Mouse (Mus musculus) layer of hippocampus, adult 11-12 months (tissue): ENCODE measurements around the gene Vars2.

Experiments
- DNase-seq: peaks from one replicate; pipeline ENCODE4 v3.0.0; 2022; ENCODE audit warnings: low spot score

Vars2 gene

DNA sequence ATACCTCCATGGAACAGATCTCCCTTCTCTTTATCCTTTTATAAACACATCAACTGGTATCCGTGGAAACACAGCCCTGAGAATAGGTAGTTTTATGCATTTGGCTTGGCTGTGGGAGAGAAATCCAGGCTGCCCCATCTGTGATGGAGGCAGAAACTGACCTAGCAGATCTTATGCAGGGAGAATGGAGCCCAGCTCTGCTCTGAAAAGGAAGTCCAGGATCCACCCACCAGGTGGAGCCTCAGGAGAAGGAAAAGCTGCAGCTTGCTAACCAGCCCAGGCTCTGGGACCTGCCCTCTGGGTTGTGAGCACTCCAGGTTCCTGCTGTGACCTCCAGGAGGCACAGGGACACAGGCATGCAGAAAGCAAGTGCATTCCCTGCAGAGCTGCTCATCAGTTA, 33.4 kb downstream of the Vars2 start:
- peak; percentile 46 for DNase-seq

DNA sequence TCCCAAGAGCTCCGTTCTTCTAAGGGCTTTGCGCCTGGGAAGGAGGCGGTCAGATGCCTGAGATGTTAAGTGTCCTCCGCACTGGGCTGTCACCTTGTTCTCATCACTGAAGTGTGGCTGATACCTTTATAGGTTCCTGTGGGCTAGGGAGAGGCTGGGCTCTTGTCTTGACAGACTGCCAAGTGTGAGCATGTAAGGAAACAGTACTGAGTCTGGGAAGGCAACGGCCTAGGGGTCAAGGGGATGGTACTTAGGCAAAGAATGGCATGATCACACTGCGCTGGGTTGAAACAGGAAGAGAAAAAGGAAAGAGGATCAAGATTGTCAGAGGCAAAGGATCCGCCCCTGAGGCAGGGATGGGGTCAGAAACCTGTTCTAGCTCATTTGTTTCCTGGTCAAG, 40.9 kb downstream of the Vars2 start, which contains the start of gene Gm9573:
TSS of gene Gm9573 (minus strand) at position 101 of the 400 bp plus-strand sequence.
- DNase-seq = no peak

DNA sequence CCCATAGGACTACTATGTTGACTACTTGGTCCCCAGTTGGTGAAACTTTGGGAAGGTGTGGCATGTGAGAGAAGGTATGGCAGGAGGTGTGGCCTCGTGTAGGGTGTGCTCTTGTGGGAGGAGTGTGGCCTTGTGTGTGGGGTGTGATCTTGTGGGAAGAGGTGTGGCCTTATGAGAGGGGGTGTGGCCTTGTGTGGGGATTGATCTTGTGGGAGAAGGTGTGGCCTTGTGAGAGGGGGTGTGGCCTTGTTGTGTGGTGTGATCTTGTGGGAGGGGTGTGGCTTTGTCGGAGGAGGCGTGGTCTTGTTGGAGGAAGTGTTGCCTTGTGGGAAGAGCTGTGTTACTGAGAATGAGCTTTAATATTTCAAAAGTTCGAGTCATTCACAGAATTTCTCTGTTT, 50.3 kb downstream of the Vars2 start:
- no peak for DNase-seq
